Mouse (Mus musculus) megakaryocyte-erythroid progenitor cell, adult 5-6 weeks (primary cell): ENCODE results near the gene Gm44502. TPM values are rescaled to one million over a fixed set of nuclear protein-coding genes. Genes with fewer than 3 reads are reported as not detected.

Experiments
- ATAC-seq: replicated peaks from 2 replicates; pipeline ENCODE4 v1.8.0; 2016; ENCODE audit warnings: mild to moderate bottlenecking, inconsistent platforms; ENCODE audit not compliant: severe bottlenecking, poor library complexity, low FRiP score, low TSS enrichment
- total RNA-seq, 2 experiments: library from RNA; stranded (forward) in 1 of 2; stranded (reverse) in 1 of 2; fragments of 200-1000, 215-1000 nt in 1 of 2; fragments of >200 nt in 1 of 2; fragmentation: Nextera tagmentation in 1 of 2; gene quantifications; 2 replicates each; pipeline ENCODE4 v1.2.3; 2014 to 2017

Gm44502 gene
- total RNA-seq, 2 experiments from 2014 or later, result not detected

DNA sequence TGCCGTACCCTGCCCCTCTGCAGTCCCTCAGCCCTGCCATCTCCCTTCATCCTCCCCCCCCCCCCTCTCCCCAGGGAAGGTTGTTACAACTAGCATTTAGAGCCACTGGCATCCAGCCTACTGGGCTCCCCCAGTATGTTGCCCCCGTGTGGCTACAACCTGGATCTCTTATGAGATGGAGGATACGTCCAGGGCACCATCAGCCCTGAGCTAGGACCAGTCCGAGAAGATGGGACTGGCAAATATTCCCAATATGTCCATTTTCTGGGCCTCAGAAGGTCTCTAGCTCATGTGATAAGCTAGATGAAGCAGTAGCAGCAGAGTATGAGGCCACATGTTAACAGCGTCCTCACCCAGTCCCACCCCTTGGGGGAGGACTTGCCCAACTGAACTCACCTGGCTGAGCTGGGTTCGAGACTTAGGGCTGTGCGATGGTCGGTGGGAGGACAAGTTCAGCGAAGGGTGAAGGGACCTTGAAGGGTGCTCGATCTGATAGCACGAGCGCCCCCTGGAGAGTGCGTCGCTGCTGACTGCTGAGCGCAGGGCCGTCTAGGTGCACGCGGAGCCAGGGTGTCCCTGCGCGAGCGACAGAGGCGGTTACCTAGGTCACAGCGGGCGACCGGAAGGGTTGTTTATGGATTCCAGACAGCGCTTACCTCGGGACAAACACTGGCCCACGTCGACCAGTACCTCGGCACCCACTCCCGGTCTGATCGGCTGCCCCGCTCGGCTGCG is 56.3 kb downstream of the Gm44502 start:
- ATAC-seq, result peak; percentile 71

DNA sequence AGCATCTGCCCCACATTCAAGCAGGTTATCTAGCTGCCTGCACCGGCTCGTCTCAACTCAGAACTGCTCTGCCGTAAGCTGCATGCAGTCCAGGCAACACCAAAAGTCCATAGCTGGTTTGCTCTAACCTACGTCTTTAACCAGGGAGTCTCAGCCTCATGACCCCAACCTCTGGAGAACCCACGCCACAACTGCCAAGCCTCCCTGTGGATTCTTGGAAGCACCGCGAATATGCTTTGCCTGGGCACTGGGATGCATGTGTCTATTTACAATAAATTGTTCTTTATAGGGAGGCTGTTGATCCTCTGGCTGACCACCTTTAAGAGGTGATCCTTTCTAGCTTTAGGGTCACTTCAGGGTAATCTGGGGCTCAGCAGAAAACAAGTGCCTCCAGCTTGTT is 57.0 kb downstream of the Gm44502 start:
- ATAC-seq, result no peak

DNA sequence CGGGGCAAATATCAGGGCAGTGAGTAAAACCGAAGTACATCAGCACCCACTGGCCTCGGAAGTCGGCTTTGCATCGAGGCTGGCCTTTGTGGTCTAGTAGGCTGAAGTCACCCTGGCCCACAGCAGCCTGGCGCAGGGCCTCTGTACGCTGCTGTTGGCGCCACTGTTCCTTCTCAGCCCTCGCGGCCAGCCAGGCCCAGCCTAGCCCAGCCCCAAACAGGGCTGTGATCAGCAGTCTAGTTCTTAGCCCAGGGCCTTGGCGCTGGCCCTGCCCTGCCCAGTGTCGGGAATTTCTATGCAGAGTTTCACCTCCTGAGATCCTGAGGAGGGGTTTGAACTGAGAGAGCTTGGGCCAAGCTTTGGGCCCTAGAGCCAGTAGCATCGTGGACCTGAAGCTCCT is 57.4 kb downstream of the Gm44502 start:
- ATAC-seq, result no peak

Other genes starting within 250 kb of the Gm44502 start
- gene Plxnb2, start 248.9 kb downstream of the Gm44502 start, total RNA-seq (2014; fragmentation: Nextera tagmentation), result 2.3 and 3.6 TPM in 2 replicates
- gene Plxnb2, start 248.9 kb downstream of the Gm44502 start, total RNA-seq (2017), result 0.34 and 1.7 TPM in 2 replicates
- gene Dennd6b, start 233.2 kb downstream of the Gm44502 start, total RNA-seq (2014; fragmentation: Nextera tagmentation), result 9.8 and 14.1 TPM in 2 replicates
- 1.3 and 4.6 TPM in 2 replicates for gene Dennd6b, start 233.2 kb downstream of the Gm44502 start, total RNA-seq (2017)
- gene Ppp6r2, start 218.1 kb downstream of the Gm44502 start, total RNA-seq (2014; fragmentation: Nextera tagmentation), result 56.3 and 72.3 TPM in 2 replicates
- gene Ppp6r2, start 218.1 kb downstream of the Gm44502 start, total RNA-seq (2017), result 29.4 and 145 TPM in 2 replicates
- 161 and 193 TPM in 2 replicates for gene Sbf1, start 114.4 kb downstream of the Gm44502 start, total RNA-seq (2014; fragmentation: Nextera tagmentation)
- 34.6 and 83.9 TPM in 2 replicates for gene Sbf1, start 114.4 kb downstream of the Gm44502 start, total RNA-seq (2017)
- gene Adm2, start 107.0 kb downstream of the Gm44502 start, total RNA-seq (2014; fragmentation: Nextera tagmentation), result not detected in 2 replicates
- not detected in 2 replicates for gene Adm2, start 107.0 kb downstream of the Gm44502 start, total RNA-seq (2017)
- gene Miox, start 95.3 kb downstream of the Gm44502 start, total RNA-seq (2014; fragmentation: Nextera tagmentation), result not detected in 2 replicates
- not detected in 2 replicates for gene Miox, start 95.3 kb downstream of the Gm44502 start, total RNA-seq (2017)
- gene Lmf2, start 74.0 kb downstream of the Gm44502 start, total RNA-seq (2014; fragmentation: Nextera tagmentation), result 30.5 and 38.1 TPM in 2 replicates
- gene Lmf2, start 74.0 kb downstream of the Gm44502 start, total RNA-seq (2017), result 6.5 and 8.2 TPM in 2 replicates
- gene Ncaph2, start 74.0 kb downstream of the Gm44502 start, total RNA-seq (2014; fragmentation: Nextera tagmentation), result 144 and 155 TPM in 2 replicates
- gene Ncaph2, start 74.0 kb downstream of the Gm44502 start, total RNA-seq (2017), result 88.3 and 91.2 TPM in 2 replicates
- 26.1 and 28.3 TPM in 2 replicates for gene Sco2, start 55.9 kb downstream of the Gm44502 start, total RNA-seq (2014; fragmentation: Nextera tagmentation)
- gene Sco2, start 55.9 kb downstream of the Gm44502 start, total RNA-seq (2017), result 12.2 and 17.0 TPM in 2 replicates
- not detected in 2 replicates for gene Tymp, start 52.7 kb downstream of the Gm44502 start, total RNA-seq (2014; fragmentation: Nextera tagmentation)
- gene Tymp, start 52.7 kb downstream of the Gm44502 start, total RNA-seq (2017), result 0.65 TPM in 1 of 2 replicates, not detected in the other
- gene Odf3b, start 50.4 kb downstream of the Gm44502 start, total RNA-seq (2014; fragmentation: Nextera tagmentation), result 13.9 and 14.0 TPM in 2 replicates
- gene Odf3b, start 50.4 kb downstream of the Gm44502 start, total RNA-seq (2017), result 4.7 TPM in 1 of 2 replicates, not detected in the other
- gene Klhdc7b, start 44.8 kb downstream of the Gm44502 start, total RNA-seq (2014; fragmentation: Nextera tagmentation), result not detected in 2 replicates
- not detected in 2 replicates for gene Klhdc7b, start 44.8 kb downstream of the Gm44502 start, total RNA-seq (2017)
- gene Syce3, start 19.2 kb downstream of the Gm44502 start, total RNA-seq (2014; fragmentation: Nextera tagmentation), result not detected in 2 replicates
- not detected in 2 replicates for gene Syce3, start 19.2 kb downstream of the Gm44502 start, total RNA-seq (2017)
- 2.0 and 3.5 TPM in 2 replicates for gene Cpt1b, start 3.8 kb downstream of the Gm44502 start, total RNA-seq (2014; fragmentation: Nextera tagmentation)
- 2.0 and 14.6 TPM in 2 replicates for gene Cpt1b, start 3.8 kb downstream of the Gm44502 start, total RNA-seq (2017)
- gene C730034F03Rik, start 107 bp downstream of the Gm44502 start, total RNA-seq (2014; fragmentation: Nextera tagmentation), result 0.70 and 2.8 TPM in 2 replicates
- 2.0 and 3.1 TPM in 2 replicates for gene C730034F03Rik, start 107 bp downstream of the Gm44502 start, total RNA-seq (2017)
- gene Chkb, start 212 bp upstream of the Gm44502 start, total RNA-seq (2014; fragmentation: Nextera tagmentation), result 56.6 and 59.9 TPM in 2 replicates
- 14.5 and 14.9 TPM in 2 replicates for gene Chkb, start 212 bp upstream of the Gm44502 start, total RNA-seq (2017)
- not detected in 2 replicates for gene Mapk8ip2, start 24.2 kb upstream of the Gm44502 start, total RNA-seq (2014; fragmentation: Nextera tagmentation)
- not detected in 2 replicates for gene Mapk8ip2, start 24.2 kb upstream of the Gm44502 start, total RNA-seq (2017)
- gene Arsa, start 47.7 kb upstream of the Gm44502 start, total RNA-seq (2014; fragmentation: Nextera tagmentation), result 10.7 and 18.3 TPM in 2 replicates
- 7.1 and 17.4 TPM in 2 replicates for gene Arsa, start 47.7 kb upstream of the Gm44502 start, total RNA-seq (2017)
- 77.1 and 87.3 TPM in 2 replicates for gene Shank3, start 69.9 kb upstream of the Gm44502 start, total RNA-seq (2014; fragmentation: Nextera tagmentation)
- 11.8 and 48.9 TPM in 2 replicates for gene Shank3, start 69.9 kb upstream of the Gm44502 start, total RNA-seq (2017)
- 1.3 and 4.0 TPM in 2 replicates for gene Acr, start 138.6 kb upstream of the Gm44502 start, total RNA-seq (2014; fragmentation: Nextera tagmentation)
- not detected in 2 replicates for gene Acr, start 138.6 kb upstream of the Gm44502 start, total RNA-seq (2017)
- 11.1 and 16.6 TPM in 2 replicates for gene Rabl2, start 162.2 kb upstream of the Gm44502 start, total RNA-seq (2014; fragmentation: Nextera tagmentation)
- gene Rabl2, start 162.2 kb upstream of the Gm44502 start, total RNA-seq (2017), result 8.4 and 11.7 TPM in 2 replicates